Mouse (Mus musculus) small intestine, adult 2 months (tissue): ENCODE data around the gene Dleu7. TPM values are rescaled to one million over a fixed set of nuclear protein-coding genes. Genes with fewer than 3 reads are reported as not detected.
A peak's percentile ranks its signal among the peaks of the same experiment; 100 is the strongest.

ENCODE experiments used
- H3K27ac ChIP-seq: fragments of 200-500 bp; 2 replicates; pipeline ENCODE4 v1.5.1; 2012; ENCODE audit warnings: low read depth, low read length, control low read depth, inconsistent platforms; ENCODE audit not compliant: insufficient read depth
- H3K27me3 ChIP-seq: fragments of 200-500 bp; 2 replicates; pipeline ENCODE4 v1.6.1; 2012; ENCODE audit warnings: mild to moderate bottlenecking, moderate library complexity, low read length, inconsistent platforms; ENCODE audit not compliant: control insufficient read depth, insufficient read depth
- H3K36me3 ChIP-seq: fragments of 200-500 bp; 2 replicates; pipeline ENCODE4 v1.6.1; 2012; ENCODE audit warnings: mild to moderate bottlenecking, low read length, control low read depth, inconsistent platforms; ENCODE audit not compliant: control insufficient read depth, insufficient read depth
- H3K4me1 ChIP-seq: fragments of 200-500 bp; 2 replicates; pipeline ENCODE4 v1.6.1; 2012; ENCODE audit warnings: low read length, inconsistent platforms, mixed read lengths; ENCODE audit not compliant: control insufficient read depth, insufficient read depth, insufficient read length
- H3K4me3 ChIP-seq: fragments of 200-500 bp; 2 replicates; pipeline ENCODE4 v1.5.1; 2012; ENCODE audit warnings: low read depth, mild to moderate bottlenecking, control low read depth, inconsistent platforms, low read length, moderate library complexity
- CTCF ChIP-seq: fragments of 200-500 bp; IDR thresholded peaks from 2 replicates; pipeline ENCODE4 v1.5.1; 2012; ENCODE audit warnings: low read depth, mild to moderate bottlenecking, control low read depth, inconsistent platforms, low read length, moderate library complexity, mixed read lengths; ENCODE audit not compliant: insufficient replicate concordance, insufficient read length; ENCODE audit errors: extremely low read depth
- POLR2A ChIP-seq: fragments of 200-500 bp; IDR thresholded peaks from 2 replicates; pipeline ENCODE4 v1.6.1; 2012; ENCODE audit warnings: low read depth, mild to moderate bottlenecking, control low read depth, inconsistent platforms, low read length, moderate library complexity
- WGBS: fragments of 180-500 bp; shearing (Covaris S2); methylation state at CpG from one replicate; pipeline ENCODE4 v1.1.7; 2018; 5-methylcytosine and 5-hydroxymethylcytosine counted together
- polyA plus RNA-seq: library from polyadenylated mRNA; depleted of rRNA; stranded (reverse); fragments of >200 nt; gene quantifications from 2 replicates; pipeline ENCODE4 v1.2.3, GENCODE M21; 2012; rRNA removed

The Dleu7 gene
- polyA plus RNA-seq, 1 experiment, result 0.39 TPM

- Histone ChIP-seq H3K4me1 (no peaks in the 10 kb centered on the region), H3K36me3 (no peaks in the 10 kb centered on the region), H3K27me3 (no peaks in the 10 kb centered on the region), H3K27ac (no peak overlapping the region), H3K4me3 (no peak overlapping the region)
- WGBS, result 57% methylated on average over 3 of the region's 3 CpGs
- TF ChIP-seq POLR2A (no peak), CTCF (no peak)
Measured at GRCm38 (mm10) chr14:62230968-62231367, 61.9 kb downstream of the Dleu7 start.

- H3K4me1 ChIP-seq, result no peaks in the 10 kb centered on the region
- H3K27me3 ChIP-seq, result no peaks in the 10 kb centered on the region
- 81% methylated on average over 5 of the region's 5 CpGs for WGBS
- no peak overlapping the region for H3K4me3 ChIP-seq
- H3K27ac ChIP-seq, result no peak overlapping the region
- TF ChIP-seq CTCF, result no peak
- TF ChIP-seq POLR2A, result no peak
- no peaks in the 10 kb centered on the region for H3K36me3 ChIP-seq
Measured at GRCm38 (mm10) chr14:62227101-62227500, 65.7 kb downstream of the Dleu7 start.

GRCm38 (mm10) chr14:62226576-62227047 is 66.2 kb downstream of the Dleu7 start:
- no peaks in the 10 kb centered on the region for H3K27me3 ChIP-seq
- no peak for TF ChIP-seq POLR2A
- TF ChIP-seq CTCF, result 0 out of 2 replicates have a peak, but pooled peaks have one; percentile 8
- no peak overlapping the region for H3K4me3 ChIP-seq
- no peaks in the 10 kb centered on the region for H3K36me3 ChIP-seq
- H3K4me1 ChIP-seq, result no peaks in the 10 kb centered on the region
- H3K27ac ChIP-seq, result no peak overlapping the region
- 62% methylated on average over 11 of the region's 11 CpGs for WGBS

Other genes with a start within 250 kb of the Dleu7 start
- gene Rnaseh2b, start 458 bp downstream of the Dleu7 start, polyA plus RNA-seq, result 0.48 and 0.65 TPM in 2 replicates
- not detected in 2 replicates for gene Gucy1b2, start 163.2 kb upstream of the Dleu7 start, polyA plus RNA-seq